14 mouse cellular contexts compared by ENCODE assay signal in the genomic region with DNA sequence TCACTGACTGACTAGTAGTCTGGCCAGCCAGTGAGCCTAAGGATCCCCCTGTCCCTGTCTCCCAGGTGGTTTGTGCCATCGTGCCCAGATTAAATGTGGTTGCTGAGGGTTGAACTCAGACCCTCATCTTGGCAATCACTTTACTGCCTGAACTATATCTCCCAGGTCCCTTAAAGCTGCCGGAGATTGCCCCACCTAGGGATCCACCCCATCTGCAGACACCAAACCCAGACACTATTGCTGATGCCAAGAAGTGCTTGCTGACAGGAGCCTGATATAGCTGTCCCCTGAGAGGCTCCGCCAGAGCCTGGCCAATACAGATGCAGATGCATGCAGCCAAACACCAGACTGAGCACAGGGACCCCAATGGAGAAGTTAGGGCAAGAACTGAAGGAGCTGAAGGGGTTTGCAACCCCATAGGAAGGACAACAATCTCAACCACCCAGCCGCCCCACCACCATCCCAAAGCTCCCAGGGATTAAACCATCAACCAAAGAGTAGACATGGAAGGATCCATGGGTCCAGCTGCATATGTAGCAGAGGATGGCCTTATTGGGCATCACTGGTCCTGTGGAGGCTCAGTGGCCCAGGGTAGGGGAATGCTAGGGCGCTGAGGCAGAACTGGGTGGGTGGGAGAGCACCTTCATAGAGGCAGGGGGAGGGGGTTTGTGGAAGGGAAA.
"Had no signal": no experiment of that assay in that cellular context is flagged by ENCODE, and none has a peak within 500 bp of the region (broad histone marks: within the 10 kb centered on the region; RNA-seq: fewer than 3 reads in every experiment).

No protein-coding gene starts in this region.

- H3K4me3 ChIP-seq: midbrain, embryonic 10.5 days; midbrain, embryonic 13.5 days; midbrain, embryonic 15.5 days; neural tube, embryonic 12.5 days; stomach, embryonic 15.5 days had no signal

- H3K9me3 ChIP-seq: midbrain, embryonic 10.5 days; midbrain, embryonic 13.5 days; midbrain, embryonic 15.5 days; neural tube, embryonic 12.5 days; stomach, embryonic 15.5 days had no signal

- H3K27ac ChIP-seq: midbrain, embryonic 10.5 days; midbrain, embryonic 13.5 days; midbrain, embryonic 15.5 days; neural tube, embryonic 12.5 days; stomach, postnatal 0 days had no signal

- H3K36me3 ChIP-seq: midbrain, embryonic 10.5 days; midbrain, embryonic 13.5 days; midbrain, embryonic 15.5 days; neural tube, embryonic 12.5 days; stomach, embryonic 15.5 days had no signal

- H3K27me3 ChIP-seq: midbrain, embryonic 13.5 days; midbrain, embryonic 15.5 days; neural tube, embryonic 12.5 days; stomach, embryonic 15.5 days had no signal

- H3K9ac ChIP-seq: lung, embryonic 14.5 days; midbrain, embryonic 13.5 days; midbrain, embryonic 15.5 days; neural tube, embryonic 12.5 days; stomach, embryonic 15.5 days had no signal

- H3K4me2 ChIP-seq: lung, embryonic 14.5 days; midbrain, embryonic 13.5 days; midbrain, embryonic 15.5 days; neural tube, embryonic 12.5 days; stomach, embryonic 15.5 days had no signal

- ATAC-seq: midbrain, embryonic 13.5 days; midbrain, embryonic 15.5 days had no signal

- DNase-seq: lung, adult 18-20 months; lung, embryonic 14.5 days; lung, postnatal 10 days; lung, postnatal 4 days; right cerebral cortex, postnatal 14 days; thymus, adult 2 months; thymus, postnatal 25 days; thymus, postnatal 4 days had no signal
